Mouse (Mus musculus) layer of hippocampus, adult 8-10 months (tissue): ENCODE measurements around the gene Chat. TPM values are rescaled to one million over a fixed set of nuclear protein-coding genes. Genes with fewer than 3 reads are reported as not detected.

ENCODE experiments used
- DNase-seq, 2 experiments: peaks; one replicate each; pipeline ENCODE4 v3.0.0; 2022; ENCODE audit warnings: low spot score in 2 of 2
- total RNA-seq, 4 experiments: library from RNA; stranded (reverse); gene quantifications; 2 replicates each; pipeline ENCODE4 v1.2.4; 2022

Chat gene
- total RNA-seq: not detected

- no peak for DNase-seq
Observed at GRCm38 (mm10) chr14:32465889-32466288, at the start of gene Chat. TSS of gene Chat (minus strand) at chr14:32465989.

- peak; percentile 86 to 93 for DNase-seq
Observed at GRCm38 (mm10) chr14:32513336-32514032, 47.7 kb upstream of the Chat start, which contains the start of gene Ercc6. TSS of gene Ercc6 (plus strand) at chr14:32513521.

GRCm38 (mm10) chr14:32512912-32513311 lies 47.1 kb upstream of the Chat start:
- DNase-seq: no peak

GRCm38 (mm10) chr14:32509443-32509961 lies 43.7 kb upstream of the Chat start:
- no peak for DNase-seq

GRCm38 (mm10) chr14:32508105-32508835 lies 42.5 kb upstream of the Chat start:
- DNase-seq: no peak

GRCm38 (mm10) chr14:32507216-32507615 lies 41.4 kb upstream of the Chat start:
- DNase-seq: no peak

GRCm38 (mm10) chr14:32506329-32506728 lies 40.5 kb upstream of the Chat start:
- no peak for DNase-seq

GRCm38 (mm10) chr14:32503897-32504296 lies 38.1 kb upstream of the Chat start:
- DNase-seq: no peak

- DNase-seq: no peak
Observed at GRCm38 (mm10) chr14:32502764-32503688, 37.2 kb upstream of the Chat start.

GRCm38 (mm10) chr14:32501303-32501702 lies 35.5 kb upstream of the Chat start:
- no peak for DNase-seq

GRCm38 (mm10) chr14:32496115-32496850 lies 30.5 kb upstream of the Chat start:
- DNase-seq: no peak

- DNase-seq: no peak
Observed at GRCm38 (mm10) chr14:32492521-32492920, 26.7 kb upstream of the Chat start.

GRCm38 (mm10) chr14:32482061-32482460 lies 16.3 kb upstream of the Chat start:
- no peak for DNase-seq

- no peak for DNase-seq
Observed at GRCm38 (mm10) chr14:32477581-32477980, 11.8 kb upstream of the Chat start.

- no peak for DNase-seq
Observed at GRCm38 (mm10) chr14:32476559-32476958, 10.8 kb upstream of the Chat start.

- peak; percentile 30 to 68 for DNase-seq
Observed at GRCm38 (mm10) chr14:32472996-32473395, 7.2 kb upstream of the Chat start.

- no peak for DNase-seq
Observed at GRCm38 (mm10) chr14:32467606-32468005, 1.8 kb upstream of the Chat start.

GRCm38 (mm10) chr14:32465506-32465870 lies 301 bp downstream of the Chat start:
- no peak for DNase-seq

GRCm38 (mm10) chr14:32464601-32465505 lies 936 bp downstream of the Chat start, which contains the start of gene Slc18a3:
TSS of gene Slc18a3 (minus strand) at chr14:32464850.
- DNase-seq: no peak
